Mouse (Mus musculus) ovary, postnatal 36 days (tissue): ENCODE data around the gene Avpi1.

Experiments used
- DNase-seq: peaks from one replicate; pipeline ENCODE4 v3.0.0; 2022; ENCODE audit warnings: low spot score, mixed read lengths

Gene Avpi1

DNA sequence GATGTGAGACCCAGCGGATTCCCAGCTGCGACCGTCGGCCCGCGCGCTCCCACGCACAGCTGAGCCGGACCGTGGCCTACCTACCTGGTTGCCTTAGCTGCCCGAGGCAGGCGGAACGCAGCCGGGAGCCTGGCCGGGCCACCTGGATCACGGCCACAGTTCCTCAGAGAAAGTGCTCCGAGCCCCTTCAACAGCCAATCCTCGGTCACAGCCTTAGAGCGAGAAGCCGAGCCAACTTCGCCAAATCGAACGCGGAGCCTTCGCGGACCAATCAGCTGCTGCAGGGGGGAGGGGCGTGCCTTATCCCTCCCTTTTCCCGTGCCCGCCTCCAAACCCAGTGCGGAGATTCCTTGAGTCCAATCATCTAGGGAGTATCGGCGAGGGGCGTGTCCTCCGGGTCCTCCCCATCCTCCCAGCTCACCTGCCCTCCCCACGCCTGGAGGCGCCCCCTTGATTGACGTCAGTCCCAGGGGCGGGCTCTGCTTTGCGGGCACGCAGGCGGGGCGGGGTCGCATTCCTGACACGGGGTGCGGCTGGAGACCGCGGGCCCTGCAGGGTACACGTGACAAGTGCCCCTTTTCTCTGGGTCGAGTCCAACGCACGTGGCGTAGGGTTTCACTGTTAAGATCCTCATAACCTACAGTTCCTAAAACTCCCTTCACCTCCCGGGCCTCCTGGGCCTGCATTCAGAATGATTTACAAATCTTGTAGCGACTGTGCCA, at the start of gene Avpi1:
Gene Avpi1 (minus strand): TSS at position 273 of the 722 bp plus-strand sequence.
- DNase-seq, result peak; percentile 97

DNA sequence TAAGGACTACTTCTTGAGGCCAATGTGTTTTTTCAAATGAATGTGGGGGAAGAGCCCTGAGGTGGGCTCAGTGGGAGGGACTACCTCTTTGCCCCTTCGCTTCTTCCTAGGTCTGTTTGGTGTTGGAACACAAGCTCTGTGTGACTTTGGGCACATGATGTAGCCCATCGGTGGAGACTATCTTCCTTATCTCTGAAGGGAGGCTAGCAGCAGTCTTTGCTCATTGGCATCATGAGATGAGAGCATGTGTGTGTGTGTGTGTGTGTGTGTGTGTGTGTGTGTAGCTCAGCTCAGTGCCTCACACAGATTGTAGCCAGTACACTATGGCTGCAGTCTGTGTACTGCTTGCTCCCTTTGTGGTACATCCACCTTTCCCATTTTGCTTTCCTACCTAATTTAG, 48.6 kb upstream of the Avpi1 start:
- no peak for DNase-seq

- DNase-seq, result no peak
Observed at GRCm38 (mm10) chr19:42176841-42177240, 48.0 kb upstream of the Avpi1 start.

DNA sequence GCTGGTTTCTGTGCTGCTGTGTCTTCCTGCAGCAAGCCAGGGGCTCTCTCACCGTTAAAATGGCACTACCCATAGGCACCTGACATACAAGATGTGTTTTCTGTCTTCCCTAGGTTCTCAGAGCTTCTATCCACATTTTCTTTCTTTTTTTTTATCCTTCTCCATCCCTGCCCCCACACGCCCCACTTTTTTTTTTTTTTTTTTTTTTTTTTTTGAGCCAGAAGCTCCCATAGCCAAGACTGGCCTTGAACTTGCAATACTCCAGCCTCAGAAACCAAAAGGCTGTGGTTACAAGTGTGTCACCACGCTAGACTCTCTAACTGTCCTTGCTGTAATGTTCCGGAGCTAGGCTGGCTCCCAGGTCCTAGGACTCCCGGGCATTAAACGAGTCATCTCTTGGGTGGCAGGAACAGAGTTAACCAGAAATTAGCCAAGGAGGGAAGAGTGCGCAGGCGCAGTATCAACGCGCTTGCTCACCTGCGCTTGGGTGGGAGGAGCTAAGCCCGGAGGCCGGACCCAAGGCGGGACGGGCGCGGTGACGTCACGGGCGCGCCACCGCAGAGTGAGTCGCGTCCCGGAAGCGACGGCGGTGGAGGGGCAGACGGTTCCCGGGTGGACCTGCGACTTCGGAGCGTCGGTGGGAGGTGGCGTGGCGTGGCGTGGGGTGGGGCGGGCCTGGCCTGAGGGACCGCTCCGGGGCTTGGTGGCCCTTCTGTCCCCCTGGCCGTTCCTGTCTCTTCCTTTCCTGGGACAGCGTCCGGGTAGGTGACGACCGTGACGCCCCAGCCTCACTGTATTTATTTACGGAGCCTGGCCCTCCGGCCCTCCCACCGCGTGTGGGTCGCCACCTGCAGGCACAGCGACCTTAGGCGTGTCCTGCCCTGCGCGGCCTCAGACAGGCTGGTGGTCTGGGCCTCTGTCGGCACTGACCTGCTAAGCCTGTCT, 41.4 kb upstream of the Avpi1 start:
- peak; percentile 92 for DNase-seq

DNA sequence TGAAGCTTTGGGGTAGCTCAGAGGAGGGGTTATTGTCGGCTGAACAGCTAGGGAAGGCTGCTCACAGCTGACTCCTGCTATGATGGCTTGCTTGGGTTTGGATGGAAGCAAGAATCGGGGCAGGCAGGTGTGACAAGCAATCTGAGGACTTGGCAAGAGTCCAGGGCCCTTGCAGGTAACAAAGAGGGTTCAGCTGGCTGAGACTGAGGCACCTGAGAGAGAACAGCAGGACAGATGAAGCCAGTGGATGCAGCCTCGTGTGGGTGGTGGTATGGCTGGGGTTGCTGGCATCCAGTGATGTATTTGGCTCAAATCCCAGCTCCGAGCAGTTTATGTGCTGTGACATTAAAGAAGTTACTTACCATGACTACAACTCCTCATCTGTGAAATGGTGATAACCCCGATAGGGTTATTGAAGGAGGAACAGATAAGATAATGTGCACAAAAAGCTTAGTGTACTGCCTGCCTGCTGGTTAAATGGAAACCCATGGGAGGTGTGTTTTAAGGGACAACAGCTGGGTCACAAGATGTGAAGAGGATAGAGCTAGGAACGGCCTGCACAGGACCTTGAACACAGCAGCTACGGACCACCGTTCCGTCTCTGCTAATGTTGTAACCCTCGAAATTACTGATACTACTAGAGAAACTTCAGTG, 40.6 kb upstream of the Avpi1 start:
- no peak for DNase-seq

GRCm38 (mm10) chr19:42167489-42167888, 38.6 kb upstream of the Avpi1 start:
- no peak for DNase-seq

- DNase-seq, result no peak
Observed at GRCm38 (mm10) chr19:42166766-42167165, 37.9 kb upstream of the Avpi1 start.

DNA sequence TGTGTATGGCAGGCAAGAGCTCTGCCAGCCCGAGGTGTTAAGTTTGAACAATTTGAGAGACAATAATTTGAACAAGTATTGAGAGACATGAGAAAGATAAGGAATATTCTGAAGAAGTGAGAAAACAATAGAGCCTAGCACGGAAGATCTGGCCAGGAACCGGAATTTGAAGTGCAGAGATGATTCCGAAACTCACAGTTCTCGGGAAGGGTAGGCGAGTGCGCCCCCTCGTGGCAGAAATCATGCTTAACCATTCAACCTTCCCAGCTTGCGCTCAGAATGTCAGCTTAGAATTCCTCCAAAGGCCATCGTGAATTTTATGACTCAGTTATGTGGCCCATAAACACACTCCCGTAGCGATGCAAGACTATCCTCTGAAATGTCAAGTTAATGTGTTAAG, 37.3 kb upstream of the Avpi1 start:
- peak; percentile 84 for DNase-seq

GRCm38 (mm10) chr19:42164188-42164587, 35.3 kb upstream of the Avpi1 start:
- no peak for DNase-seq

GRCm38 (mm10) chr19:42163764-42164163, 34.9 kb upstream of the Avpi1 start, which contains the start of gene Zfyve27:
Gene Zfyve27, plus strand, starts transcription at chr19:42163951.
- no peak for DNase-seq

DNA sequence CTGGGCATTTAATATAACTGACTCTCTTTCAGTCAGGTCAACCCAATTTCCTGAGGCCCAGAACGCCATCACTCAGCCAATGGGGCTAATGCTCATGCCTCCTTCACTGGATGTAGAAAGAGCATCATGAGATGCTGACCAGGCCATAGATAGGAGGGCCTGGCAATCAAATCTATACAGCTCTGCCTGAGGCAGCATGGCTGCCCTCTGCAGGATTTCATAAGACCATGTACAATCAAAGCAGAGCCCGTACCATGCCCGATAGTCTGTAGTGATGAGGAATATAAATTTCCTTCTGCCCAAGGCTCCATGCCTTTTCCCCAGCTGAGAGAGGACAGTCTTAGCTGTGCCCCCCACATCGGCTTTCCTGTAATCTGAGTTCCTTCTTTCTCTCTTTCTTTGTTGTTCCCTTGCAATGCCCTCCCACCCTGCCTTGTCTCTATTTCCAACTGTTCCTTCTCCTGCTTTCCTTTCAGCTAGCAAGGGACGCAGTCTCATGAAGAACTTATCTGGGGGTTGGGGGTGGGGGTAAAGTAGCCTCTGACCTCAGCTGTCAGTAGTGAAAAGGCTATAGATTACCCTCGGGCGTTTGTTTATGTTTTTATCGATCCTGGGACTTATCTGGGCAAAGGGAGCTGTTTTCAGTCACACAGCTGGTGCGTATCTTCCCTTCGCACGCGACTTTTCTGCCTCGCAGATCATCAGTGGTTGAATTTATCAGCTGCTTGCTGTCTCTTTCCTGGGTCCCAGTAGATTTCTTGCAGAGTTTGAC, 29.6 kb upstream of the Avpi1 start:
- no peak for DNase-seq

DNA sequence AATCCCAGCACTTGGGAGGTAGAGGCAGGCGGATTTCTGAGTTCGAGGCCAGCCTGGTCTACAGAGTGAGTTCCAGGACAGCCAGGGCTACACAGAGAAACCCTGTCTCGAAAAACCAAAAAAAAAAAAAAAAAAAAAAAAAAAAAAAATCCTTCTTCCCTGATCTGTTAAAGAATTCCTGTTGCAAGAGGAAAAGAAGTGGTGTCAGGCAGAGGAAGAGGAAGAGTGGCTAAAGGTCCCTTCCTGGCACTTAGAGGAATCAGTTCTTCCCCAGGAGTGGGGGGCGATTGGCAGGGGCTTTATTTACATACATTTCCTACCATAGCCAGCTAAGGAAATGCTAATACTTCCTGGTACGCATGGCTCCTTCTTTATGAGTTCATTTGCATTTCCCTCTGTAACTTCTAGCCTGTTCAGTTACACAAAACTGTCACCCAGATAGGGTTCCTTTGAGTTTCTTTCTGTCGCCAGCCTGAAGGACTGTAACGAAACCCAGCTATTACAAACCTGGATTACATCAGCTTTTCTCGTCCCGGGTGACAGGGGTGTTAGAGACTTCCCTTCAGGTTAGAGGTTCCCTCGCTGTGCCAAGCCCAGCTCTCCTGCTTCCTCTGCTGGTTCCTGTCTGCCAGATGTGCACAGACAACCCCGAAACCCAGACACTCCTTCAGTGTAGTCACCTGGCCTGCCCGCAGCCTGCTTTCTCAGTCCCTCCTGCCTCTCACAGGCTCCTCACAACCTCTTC, 28.8 kb upstream of the Avpi1 start:
- no peak for DNase-seq

DNA sequence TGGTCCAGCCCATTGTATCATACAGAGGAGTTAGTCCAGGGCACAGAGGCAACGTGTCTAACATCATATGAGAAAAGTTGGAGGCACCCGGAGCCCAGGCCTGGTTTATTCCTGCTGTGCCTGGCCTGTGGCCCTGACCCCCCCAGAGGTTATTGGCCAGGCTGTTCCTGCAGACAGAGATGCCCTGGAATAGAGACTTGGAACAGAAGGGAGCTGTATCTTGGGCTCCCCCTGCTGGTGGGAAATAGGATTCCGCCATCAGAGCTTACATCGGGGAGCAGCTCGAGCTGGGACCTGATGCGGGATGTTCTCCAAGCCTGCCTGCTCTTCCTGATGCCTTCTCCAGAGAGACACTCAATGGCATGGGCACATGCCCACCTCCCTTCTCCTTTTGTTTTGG, 23.1 kb upstream of the Avpi1 start:
- DNase-seq, result peak; percentile 81

DNA sequence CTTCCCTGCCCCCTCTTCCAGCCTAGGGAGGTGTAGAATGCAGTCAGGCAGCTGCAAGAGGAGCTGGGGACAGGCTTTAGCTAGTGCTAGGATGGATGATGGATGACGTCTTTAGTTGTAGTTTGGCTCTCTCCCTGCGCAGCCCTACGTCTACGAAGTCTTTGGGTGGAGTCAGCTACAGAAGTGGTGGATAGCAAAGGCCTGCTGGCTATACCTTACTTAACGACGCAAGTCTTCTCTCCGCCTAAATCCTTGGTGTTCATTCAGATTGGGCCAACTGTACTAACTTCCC, 19.7 kb upstream of the Avpi1 start:
- DNase-seq, result no peak

DNA sequence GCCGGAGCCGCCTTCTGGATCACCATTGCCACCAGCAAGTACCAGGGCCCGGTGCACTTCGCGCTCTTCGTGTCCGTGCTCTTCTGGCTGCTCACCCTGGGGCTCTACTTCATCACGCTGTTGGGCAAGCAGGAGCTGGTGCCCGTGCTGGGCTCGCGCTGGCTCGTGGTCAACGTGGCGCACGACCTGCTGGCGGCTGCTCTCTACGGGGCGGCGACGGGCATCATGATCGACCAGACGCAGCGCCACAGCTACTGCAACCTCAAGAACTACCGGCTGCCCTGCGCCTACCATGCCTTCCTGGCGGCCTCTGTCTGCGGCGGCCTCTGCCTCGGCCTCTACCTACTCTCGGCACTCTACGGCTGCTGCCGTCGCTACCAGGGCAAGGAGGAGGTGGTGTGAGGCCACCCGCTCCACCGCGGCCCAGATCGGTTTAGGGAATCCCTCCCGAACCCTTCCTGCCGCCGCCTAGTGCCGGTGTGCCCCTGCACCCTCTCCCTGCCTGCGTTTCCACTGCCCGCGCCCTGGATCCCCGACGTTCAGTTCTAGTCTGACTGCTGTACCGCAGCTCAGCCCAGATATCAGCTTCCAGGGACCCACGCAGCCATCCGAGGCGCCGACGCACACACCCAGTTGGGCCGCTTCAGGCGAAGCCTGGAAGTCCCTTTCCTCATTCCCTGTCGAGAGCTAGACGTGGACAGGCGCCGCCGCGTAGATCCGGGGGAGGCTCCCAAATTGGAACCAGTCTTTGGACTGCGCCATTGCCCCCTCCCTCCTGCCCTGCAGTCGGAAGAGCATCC, 19.1 kb upstream of the Avpi1 start:
- DNase-seq, result peak; percentile 70

GRCm38 (mm10) chr19:42147170-42147768, 18.4 kb upstream of the Avpi1 start, which contains the start of gene Marveld1:
Gene Marveld1, plus strand, starts transcription at chr19:42147400.
- peak; percentile 82 for DNase-seq

GRCm38 (mm10) chr19:42146276-42147010, 17.6 kb upstream of the Avpi1 start:
- no peak for DNase-seq

- DNase-seq, result no peak
Observed at GRCm38 (mm10) chr19:42145731-42146130, 16.9 kb upstream of the Avpi1 start.

GRCm38 (mm10) chr19:42145210-42145609, 16.4 kb upstream of the Avpi1 start:
- no peak for DNase-seq
